Mouse (Mus musculus) embryo, embryonic 10.5 days (tissue): ENCODE results near the gene Hectd2.

ENCODE experiments used
- DNase-seq: peaks from one replicate; pipeline ENCODE4 v3.0.0-alpha.2; 2015; ENCODE audit warnings: low spot score

Hectd2 gene

GRCm38 (mm10) chr19:36561171-36561570 lies 6.7 kb downstream of the Hectd2 start:
- no peak for DNase-seq

DNA sequence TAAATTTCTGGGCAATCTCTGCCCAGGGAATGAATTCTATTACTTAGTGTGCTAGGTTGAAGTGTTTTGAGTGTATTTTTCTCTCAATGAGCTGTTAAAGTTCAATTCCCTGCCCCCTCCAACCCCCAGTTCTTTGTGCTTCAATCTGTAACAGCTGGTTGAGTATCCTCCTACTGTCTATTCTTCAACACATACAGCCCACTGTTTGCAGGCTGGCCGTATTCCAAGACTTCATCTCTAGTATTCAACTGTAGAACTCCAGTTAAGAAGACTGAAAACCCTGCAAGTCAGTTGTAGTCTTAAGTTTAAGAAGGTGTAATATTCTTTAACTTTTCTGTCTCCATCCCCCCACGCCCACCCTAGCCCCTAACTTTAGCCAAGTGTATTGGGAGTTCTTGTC lies 10.0 kb downstream of the Hectd2 start:
- DNase-seq: no peak

- no peak for DNase-seq
Observed at GRCm38 (mm10) chr19:36573986-36574385, 19.5 kb downstream of the Hectd2 start.

DNA sequence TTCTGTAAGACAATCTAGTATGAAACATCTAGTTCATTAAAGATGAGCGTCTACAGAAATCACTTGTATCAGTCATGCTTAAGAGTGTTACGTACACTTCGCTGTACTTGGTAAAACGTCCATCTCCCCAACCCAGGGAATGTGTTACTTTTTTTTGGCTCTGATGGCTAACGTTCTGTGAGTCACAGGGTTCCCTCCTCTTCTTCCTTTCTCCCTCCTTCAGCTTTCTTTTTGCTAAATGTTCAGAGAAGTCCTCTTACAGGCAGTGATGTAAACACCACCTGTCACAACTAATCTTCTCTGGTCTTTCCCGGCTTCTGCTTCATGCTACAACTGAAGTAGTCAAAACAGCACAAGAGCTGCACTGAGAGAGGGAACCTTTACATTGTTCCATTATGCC lies 20.7 kb downstream of the Hectd2 start:
- DNase-seq: no peak

GRCm38 (mm10) chr19:36580874-36581273 lies 26.4 kb downstream of the Hectd2 start:
- no peak for DNase-seq

DNA sequence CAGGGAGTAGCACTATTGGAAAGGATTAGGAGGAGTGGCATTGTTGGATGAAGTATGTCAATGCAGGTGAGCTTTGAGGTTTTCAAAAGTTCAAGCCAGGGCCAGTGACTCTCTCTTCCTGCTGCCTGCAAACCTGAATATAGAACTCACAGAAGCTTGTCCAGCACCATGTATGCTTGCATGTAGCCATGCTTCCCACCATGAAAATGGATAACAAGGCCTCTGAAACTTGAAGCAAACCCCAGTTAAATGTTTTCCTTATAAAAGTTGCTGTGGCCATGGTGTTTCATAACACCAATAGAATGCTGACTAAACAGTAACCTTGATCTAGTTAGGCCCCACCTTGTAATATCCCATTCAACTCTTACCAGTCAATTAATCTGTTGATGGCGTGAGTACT lies 27.7 kb downstream of the Hectd2 start:
- no peak for DNase-seq

DNA sequence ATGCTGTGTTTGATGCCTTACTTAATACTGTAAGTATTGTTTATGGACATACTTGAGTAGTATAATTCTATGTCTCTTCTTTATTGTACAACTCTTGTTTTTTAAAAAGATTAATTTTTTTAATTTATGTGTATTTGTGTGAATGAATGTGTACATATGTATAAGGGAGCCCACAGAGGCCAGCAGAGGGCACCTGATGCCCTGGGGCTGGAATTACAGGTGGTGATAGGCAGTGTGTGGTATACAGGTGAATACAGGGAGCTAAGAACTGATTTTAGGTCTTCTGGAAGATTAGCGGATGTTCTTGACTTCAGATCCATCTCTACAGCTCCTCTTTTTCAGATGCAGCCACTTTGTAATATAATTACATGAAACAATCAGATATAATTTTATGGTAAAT lies 31.1 kb downstream of the Hectd2 start:
- DNase-seq: no peak

GRCm38 (mm10) chr19:36594409-36594808 lies 40.0 kb downstream of the Hectd2 start:
- no peak for DNase-seq

DNA sequence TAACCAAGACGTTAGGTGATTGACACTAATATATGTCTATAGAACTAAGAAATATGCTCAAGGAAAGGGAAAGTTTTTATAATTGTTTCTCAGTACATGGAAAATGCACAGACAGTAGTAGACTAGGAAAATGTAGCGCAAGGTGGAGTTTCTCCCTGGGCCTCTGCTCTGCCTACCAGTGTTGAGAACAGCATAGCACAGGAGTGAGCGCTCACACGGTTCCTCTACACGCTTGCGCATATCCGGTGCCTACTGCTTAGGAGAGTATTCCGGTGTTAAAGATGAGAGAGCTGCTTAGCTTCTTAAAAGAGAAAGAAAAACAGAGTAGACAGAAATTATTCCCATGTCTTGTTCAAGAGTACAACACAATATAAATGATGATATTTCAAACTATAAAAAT lies 47.4 kb downstream of the Hectd2 start:
- DNase-seq: no peak

DNA sequence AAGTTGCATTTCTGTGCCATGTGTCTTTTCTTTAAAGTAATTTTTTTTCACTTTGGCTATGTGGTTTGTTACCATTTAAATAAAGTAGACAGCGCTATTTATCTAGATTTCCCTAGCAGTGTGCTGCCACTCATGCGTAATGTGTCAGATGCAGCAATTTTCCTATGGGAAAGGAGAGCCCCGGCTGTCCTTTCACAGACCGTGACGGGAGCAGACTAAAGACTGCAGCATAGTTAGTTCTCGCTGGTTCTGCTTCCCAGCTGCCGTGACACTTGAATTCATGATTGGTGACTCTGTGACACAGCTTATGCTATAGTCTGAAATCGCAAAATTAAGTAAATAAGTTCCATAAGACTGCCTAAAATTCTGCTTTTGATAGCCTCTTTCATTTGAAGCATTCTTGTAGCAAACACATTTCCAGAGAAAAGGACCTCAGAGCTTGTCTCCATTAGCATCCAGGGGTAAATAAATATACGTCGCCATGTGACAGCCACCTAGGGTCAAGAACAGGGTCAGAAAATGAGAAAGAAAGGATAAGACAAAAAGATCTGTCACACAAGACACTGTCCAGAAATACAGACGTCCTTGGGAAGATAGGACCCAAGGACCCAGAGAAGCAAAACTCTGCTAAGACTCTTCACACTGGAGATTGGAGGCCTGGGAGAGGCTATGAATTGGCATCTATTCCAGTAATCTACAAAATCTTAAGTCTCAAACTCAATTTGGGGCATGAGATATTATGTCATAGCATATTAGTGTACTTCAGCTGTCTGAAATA lies 48.3 kb downstream of the Hectd2 start:
- peak; percentile 46 for DNase-seq

GRCm38 (mm10) chr19:36606270-36606669 lies 51.8 kb downstream of the Hectd2 start:
- DNase-seq: peak; percentile 30

- no peak for DNase-seq
Observed at GRCm38 (mm10) chr19:36609229-36609628, 54.8 kb downstream of the Hectd2 start.

DNA sequence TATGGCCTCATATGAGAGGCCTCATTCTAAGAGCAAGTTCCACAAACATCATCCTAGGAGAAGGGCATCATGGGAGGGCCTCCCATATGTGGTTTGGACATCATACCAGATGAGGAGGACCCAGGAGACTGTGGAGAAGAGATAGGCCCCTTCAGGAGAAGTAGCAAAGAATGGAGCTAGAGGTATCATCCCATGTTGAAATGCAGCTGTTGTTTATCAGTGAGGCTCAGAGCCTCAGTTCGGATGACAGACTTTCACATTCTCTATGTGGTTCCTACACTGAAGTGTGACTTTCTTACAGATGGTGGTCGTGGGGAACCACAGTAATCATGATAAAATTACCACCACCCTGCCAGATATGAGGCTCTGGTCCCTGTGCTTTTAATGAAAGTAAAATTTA lies 55.9 kb downstream of the Hectd2 start:
- DNase-seq: no peak

GRCm38 (mm10) chr19:36625906-36626305 lies 71.5 kb downstream of the Hectd2 start:
- DNase-seq: no peak

DNA sequence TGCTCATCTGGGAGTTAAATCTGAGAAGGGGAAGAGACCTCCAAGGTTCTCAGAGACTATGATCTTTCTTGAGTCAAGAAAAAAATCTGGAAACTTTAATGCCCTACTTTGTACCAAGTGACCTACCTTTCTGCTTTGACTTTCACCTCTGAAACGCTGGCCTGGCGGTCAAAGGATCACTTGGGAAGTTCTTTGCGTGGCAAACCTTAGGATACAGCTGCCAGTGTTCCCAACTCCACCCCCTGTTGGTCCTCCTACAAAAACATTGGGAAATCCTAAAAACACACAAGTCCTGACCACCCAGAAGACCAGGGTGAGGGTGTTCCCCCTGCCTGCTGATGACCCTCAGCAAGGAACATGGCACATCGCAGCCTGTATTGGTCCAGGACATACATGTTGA lies 72.4 kb downstream of the Hectd2 start:
- DNase-seq: no peak

DNA sequence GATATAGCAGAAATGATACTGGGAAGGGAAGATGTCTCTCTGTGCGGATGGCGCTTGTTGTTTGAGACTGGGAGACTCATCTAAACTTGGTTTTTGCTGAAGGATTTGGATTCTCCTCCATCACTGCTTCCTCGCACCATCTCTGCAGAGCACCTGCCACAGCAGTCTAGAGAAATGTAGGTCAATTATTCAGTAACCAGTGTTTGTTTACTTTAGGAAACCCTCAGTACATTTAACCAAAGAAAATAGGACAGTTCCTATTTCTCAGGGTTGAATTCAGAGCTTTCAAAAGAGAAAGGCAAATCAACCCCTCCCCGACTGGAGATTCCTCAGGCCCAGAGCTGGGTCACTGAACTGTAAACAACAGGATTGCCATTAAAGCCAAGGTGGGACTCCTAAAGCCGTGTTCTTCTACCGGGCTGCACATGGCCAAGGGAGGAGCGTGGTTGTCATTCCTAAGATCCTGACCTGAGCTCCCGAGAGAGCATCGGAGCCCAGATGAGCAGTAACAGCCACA lies 75.0 kb downstream of the Hectd2 start:
- no peak for DNase-seq

DNA sequence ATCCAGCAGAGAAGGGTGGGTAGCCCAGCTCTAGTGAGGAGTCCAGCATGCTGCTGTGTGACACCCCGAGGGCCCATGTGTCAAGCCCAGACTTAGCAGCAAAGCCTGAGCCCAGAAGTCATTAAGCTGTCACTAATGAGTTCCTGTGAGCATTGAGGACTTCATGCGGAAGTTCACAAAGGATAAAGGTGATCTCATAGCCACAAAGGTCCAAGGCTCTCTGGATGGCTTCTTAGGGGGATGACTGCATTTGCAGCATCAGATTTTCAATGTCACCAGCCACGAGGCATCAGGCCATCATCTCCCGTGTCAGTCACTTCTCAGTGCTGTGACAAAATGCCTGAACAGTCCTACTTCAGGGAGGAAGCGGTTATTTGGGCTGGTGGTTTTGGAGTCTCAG lies 75.9 kb downstream of the Hectd2 start:
- no peak for DNase-seq

DNA sequence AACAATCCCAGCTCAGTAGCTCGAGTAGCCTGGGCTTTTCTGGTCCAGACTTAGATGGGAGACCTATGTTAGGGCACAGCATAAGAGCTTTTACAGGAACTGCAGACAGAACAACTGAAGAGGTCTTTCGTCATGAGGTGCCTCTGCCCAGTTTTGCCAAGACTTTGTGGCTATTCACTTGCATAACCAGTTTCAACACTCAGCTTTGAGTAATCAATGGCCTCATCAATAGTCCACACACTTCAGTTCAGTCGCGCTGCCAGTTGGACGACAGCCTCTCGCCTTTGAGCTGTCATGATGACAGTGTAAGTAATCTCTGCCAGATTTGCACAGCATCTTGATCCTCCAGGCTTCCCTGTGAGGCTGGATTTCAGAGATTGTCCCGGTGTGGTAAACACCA lies 80.3 kb downstream of the Hectd2 start:
- DNase-seq: no peak

GRCm38 (mm10) chr19:36637223-36637622 lies 82.8 kb downstream of the Hectd2 start:
- no peak for DNase-seq

GRCm38 (mm10) chr19:36637948-36638587 lies 83.6 kb downstream of the Hectd2 start:
- peak; percentile 19 for DNase-seq

DNA sequence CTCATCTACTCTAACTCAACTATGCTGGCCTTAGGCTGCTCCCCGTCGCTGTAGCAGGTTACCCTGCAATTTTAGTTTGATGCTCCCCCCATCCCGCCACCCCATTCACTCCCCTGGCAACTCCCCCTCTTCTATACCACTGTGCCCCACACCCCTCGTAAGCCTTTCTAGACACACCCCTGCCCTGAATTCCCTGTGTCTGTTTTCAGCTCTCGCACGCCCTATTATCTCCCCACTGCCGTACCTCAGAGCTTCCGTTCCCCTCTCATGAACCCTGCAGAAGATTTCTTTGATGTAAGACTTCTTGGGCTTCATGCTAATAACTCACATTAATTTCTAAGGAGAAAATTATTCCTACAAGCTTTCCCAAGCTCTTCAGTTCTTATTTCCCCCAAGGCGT lies 84.6 kb downstream of the Hectd2 start:
- DNase-seq: no peak

GRCm38 (mm10) chr19:36641128-36641527 lies 86.7 kb downstream of the Hectd2 start:
- DNase-seq: no peak

DNA sequence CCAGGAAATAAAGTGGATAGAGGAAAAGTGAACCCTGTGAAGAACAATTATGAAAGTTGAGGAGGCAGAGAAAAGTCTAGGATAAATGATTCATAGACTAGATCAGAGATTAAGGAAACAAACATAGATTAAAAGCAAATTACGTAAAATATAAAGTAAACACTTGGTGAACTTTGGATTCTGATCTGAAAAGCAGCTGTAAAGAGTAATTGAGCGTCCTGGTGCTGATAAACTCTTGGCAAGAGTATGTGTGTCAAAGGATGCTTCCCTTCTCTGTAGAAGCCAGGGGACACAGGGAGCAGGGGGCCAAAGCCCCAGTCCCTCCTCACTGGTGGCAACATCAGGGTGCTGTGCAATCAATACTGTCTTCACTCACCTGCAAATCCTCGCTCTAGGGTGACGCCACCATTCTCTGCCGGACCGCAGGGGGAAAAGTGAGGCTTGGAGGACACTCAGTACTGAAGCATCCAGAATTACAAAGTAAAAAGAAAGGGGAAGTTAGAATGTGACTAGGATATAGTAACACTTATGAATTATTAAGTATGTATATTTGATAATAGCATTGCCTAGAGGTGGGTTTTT lies 91.0 kb downstream of the Hectd2 start:
- DNase-seq: no peak
